Mouse (Mus musculus): ENCODE measurements around the gene Mtus2. TPM values are rescaled to one million over a fixed set of nuclear protein-coding genes. Genes with fewer than 3 reads are reported as not detected.

Gene Mtus2
- polyA plus RNA-seq, 1 experiment from 2014 or later: 8.1 TPM

DNA sequence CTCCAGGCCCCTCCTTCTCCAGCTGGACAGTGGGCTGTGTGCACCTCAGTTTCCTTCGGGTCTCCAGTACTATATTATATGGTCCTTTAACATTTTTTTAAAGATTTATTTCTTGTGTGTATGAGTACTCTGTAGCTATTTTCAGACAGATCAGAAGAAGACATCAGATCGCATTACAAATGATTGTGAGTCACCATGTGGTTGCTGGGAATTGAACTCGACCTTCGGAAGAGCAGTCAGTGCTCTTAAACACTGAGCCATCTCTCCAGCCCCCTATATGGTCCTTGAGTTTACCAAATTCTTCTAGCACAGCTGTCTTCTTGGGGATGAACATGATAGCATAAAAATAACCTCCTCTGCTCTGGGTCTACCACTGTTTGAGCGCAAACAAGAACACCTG is 382.0 kb downstream of the Mtus2 start:
- H3K9ac ChIP-seq (ENCODE audit: low read length): no peak overlapping the region
- no peak overlapping the region for H3K4me3 ChIP-seq (ENCODE audit: low read depth, low read length)
- H3K27ac ChIP-seq (ENCODE audit: low read depth, low read length): no peak overlapping the region
- WGBS: 90% methylated on average over 5 of the region's 5 CpGs
- H3K4me1 ChIP-seq (replicated peaks; ENCODE audit: control insufficient read depth, insufficient read depth, low read length): no peaks in the 10 kb centered on the region
- no peak for DNase-seq (ENCODE audit: low spot score)
- no peaks in the 10 kb centered on the region for H3K9me3 ChIP-seq (ENCODE audit: control insufficient read depth, low read length)
- H3K36me3 ChIP-seq (ENCODE audit: control insufficient read depth, insufficient read depth, low read length): no peaks in the 10 kb centered on the region; the same call in 1 of the 2 replicates
- ATAC-seq (replicated peaks; ENCODE audit: low FRiP score): no peak
- H3K4me2 ChIP-seq (ENCODE audit: low read depth, low read length, severe bottlenecking): no peak overlapping the region
- no peaks in the 10 kb centered on the region for H3K27me3 ChIP-seq (ENCODE audit: control insufficient read depth, insufficient read depth, low read length)

GRCm38 (mm10) chr5:148342061-148342741 is 385.1 kb downstream of the Mtus2 start:
- no peaks in the 10 kb centered on the region for H3K36me3 ChIP-seq (ENCODE audit: control insufficient read depth, insufficient read depth, low read length)
- H3K4me3 ChIP-seq (ENCODE audit: low read depth, low read length): no peak overlapping the region
- H3K27ac ChIP-seq (ENCODE audit: low read depth, low read length): no peak overlapping the region
- H3K9me3 ChIP-seq (ENCODE audit: control insufficient read depth, low read length): no peaks in the 10 kb centered on the region
- no peaks in the 10 kb centered on the region for H3K4me1 ChIP-seq (replicated peaks; ENCODE audit: control insufficient read depth, insufficient read depth, low read length)
- peak; percentile 62 for DNase-seq (ENCODE audit: low spot score)
- no peaks in the 10 kb centered on the region for H3K27me3 ChIP-seq (ENCODE audit: control insufficient read depth, insufficient read depth, low read length)
- WGBS: 43% methylated on average over 26 of the region's 26 CpGs
- H3K9ac ChIP-seq (ENCODE audit: low read length): no peak overlapping the region
- H3K4me2 ChIP-seq (ENCODE audit: low read depth, low read length, severe bottlenecking): 0 out of 2 replicates have a peak overlapping the region, but pooled peaks have one; percentile 0
- peak; percentile 49; the same call in 1 of the 2 replicates for ATAC-seq (replicated peaks; ENCODE audit: low FRiP score)

DNA sequence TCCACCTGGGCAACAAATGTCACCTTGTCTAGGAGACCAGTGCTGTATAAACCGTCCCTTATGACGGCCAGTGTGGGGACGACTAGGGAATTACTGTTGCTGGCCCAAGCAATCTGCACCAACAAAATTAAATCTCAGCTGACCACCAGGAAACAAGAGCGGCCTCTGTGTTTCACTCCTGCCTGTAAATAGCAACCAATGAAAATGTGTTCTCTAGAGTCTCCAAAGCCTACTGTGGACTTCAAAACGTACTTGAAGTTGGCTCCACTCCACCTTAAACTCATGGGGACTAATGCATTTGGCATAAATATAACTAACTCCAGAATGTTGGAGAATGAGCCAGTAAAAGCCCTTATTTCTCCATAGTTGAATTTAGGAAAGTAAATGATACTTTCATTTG is 387.3 kb downstream of the Mtus2 start:
- no peak for ATAC-seq (replicated peaks; ENCODE audit: low FRiP score)
- 87% methylated on average over 5 of the region's 5 CpGs for WGBS
- H3K27me3 ChIP-seq (ENCODE audit: control insufficient read depth, insufficient read depth, low read length): no peaks in the 10 kb centered on the region
- DNase-seq (ENCODE audit: low spot score): no peak
- H3K4me1 ChIP-seq (replicated peaks; ENCODE audit: control insufficient read depth, insufficient read depth, low read length): no peaks in the 10 kb centered on the region
- no peak overlapping the region for H3K27ac ChIP-seq (ENCODE audit: low read depth, low read length)
- H3K4me3 ChIP-seq (ENCODE audit: low read depth, low read length): no peak overlapping the region
- H3K4me2 ChIP-seq (ENCODE audit: low read depth, low read length, severe bottlenecking): no peak overlapping the region
- no peaks in the 10 kb centered on the region for H3K36me3 ChIP-seq (ENCODE audit: control insufficient read depth, insufficient read depth, low read length)
- H3K9ac ChIP-seq (ENCODE audit: low read length): no peak overlapping the region
- no peaks in the 10 kb centered on the region for H3K9me3 ChIP-seq (ENCODE audit: control insufficient read depth, low read length)

- ATAC-seq (replicated peaks; ENCODE audit: low FRiP score) (no peak), DNase-seq (ENCODE audit: low spot score) (no peak)
- Histone ChIP-seq H3K4me1 (replicated peaks; ENCODE audit: control insufficient read depth, insufficient read depth, low read length) (no peaks in the 10 kb centered on the region), H3K4me2 (ENCODE audit: low read depth, low read length, severe bottlenecking) (no peak overlapping the region), H3K9ac (ENCODE audit: low read length) (no peak overlapping the region), H3K27ac (ENCODE audit: low read depth, low read length) (no peak overlapping the region), H3K4me3 (ENCODE audit: low read depth, low read length) (no peak overlapping the region), H3K9me3 (ENCODE audit: control insufficient read depth, low read length) (no peaks in the 10 kb centered on the region), H3K27me3 (ENCODE audit: control insufficient read depth, insufficient read depth, low read length) (no peaks in the 10 kb centered on the region), H3K36me3 (ENCODE audit: control insufficient read depth, insufficient read depth, low read length) (no peaks in the 10 kb centered on the region)
- WGBS: 73% methylated on average over 8 of the region's 8 CpGs
Observed at GRCm38 (mm10) chr5:148346543-148346942, 389.4 kb downstream of the Mtus2 start.

DNA sequence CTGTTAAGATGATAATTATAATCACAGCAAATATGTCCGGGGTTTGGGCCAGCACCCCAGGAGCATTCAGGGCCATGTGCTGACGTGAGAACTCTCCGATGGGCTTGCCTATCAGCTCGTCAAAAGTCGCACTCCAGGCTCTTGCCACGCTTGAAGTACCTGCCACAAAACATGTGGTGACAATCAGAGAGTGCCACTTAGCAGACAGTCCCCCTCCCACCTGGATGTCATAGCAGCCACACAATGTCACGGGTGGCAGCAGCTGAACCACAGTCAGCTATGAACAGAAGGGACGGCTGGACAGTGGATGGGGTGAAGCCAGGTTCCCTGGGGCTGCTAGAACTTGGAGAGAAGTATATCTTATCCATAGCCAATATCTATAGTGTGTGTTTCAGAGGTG is 391.0 kb downstream of the Mtus2 start:
- H3K4me3 ChIP-seq (ENCODE audit: low read depth, low read length): no peak overlapping the region
- H3K9me3 ChIP-seq (ENCODE audit: control insufficient read depth, low read length): no peaks in the 10 kb centered on the region
- H3K4me2 ChIP-seq (ENCODE audit: low read depth, low read length, severe bottlenecking): no peak overlapping the region
- H3K4me1 ChIP-seq (replicated peaks; ENCODE audit: control insufficient read depth, insufficient read depth, low read length): no peaks in the 10 kb centered on the region
- no peaks in the 10 kb centered on the region for H3K27me3 ChIP-seq (ENCODE audit: control insufficient read depth, insufficient read depth, low read length)
- no peak for ATAC-seq (replicated peaks; ENCODE audit: low FRiP score)
- no peak overlapping the region for H3K27ac ChIP-seq (ENCODE audit: low read depth, low read length)
- no peaks in the 10 kb centered on the region for H3K36me3 ChIP-seq (ENCODE audit: control insufficient read depth, insufficient read depth, low read length)
- WGBS: 77% methylated on average over 8 of the region's 8 CpGs
- no peak overlapping the region for H3K9ac ChIP-seq (ENCODE audit: low read length)
- DNase-seq (ENCODE audit: low spot score): no peak

DNA sequence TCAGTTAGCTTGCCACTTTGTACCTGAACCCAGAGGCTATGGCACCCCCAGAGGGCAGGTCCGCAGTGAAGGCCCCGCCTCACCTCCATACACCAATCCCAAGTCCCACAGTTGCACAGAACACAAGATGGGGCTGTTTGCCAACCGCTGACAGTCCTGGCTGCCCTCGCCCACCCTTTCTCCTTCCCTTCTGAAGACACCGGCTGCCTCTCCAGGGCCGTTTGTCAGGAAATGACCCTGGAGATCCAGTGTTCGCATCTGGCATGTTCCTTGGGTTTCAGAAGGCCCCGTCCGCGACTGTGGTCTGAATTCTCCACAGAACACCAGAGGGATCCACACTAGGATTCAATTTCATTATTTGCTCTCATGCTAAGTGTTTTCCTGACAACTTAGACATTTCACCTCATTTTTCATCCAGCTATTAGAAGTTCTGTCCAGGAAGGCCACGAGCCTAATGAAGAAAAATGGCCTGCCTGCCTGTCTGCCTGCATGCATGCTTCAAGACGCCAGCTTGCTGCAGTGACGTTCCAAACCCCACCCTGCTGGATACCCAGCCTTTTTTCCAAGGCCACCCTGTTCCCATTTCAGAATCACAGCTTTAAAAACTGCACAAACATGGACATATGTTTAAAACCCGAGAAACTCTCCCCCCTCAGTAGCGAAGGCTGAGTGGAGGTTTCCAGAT is 392.3 kb downstream of the Mtus2 start:
- Histone ChIP-seq H3K36me3 (ENCODE audit: control insufficient read depth, insufficient read depth, low read length) (no peaks in the 10 kb centered on the region), H3K9me3 (ENCODE audit: control insufficient read depth, low read length) (no peaks in the 10 kb centered on the region), H3K4me1 (replicated peaks; ENCODE audit: control insufficient read depth, insufficient read depth, low read length) (no peaks in the 10 kb centered on the region), H3K9ac (ENCODE audit: low read length) (no peak overlapping the region), H3K27me3 (ENCODE audit: control insufficient read depth, insufficient read depth, low read length) (no peaks in the 10 kb centered on the region), H3K27ac (ENCODE audit: low read depth, low read length) (no peak overlapping the region), H3K4me3 (ENCODE audit: low read depth, low read length) (no peak overlapping the region), H3K4me2 (ENCODE audit: low read depth, low read length, severe bottlenecking) (no peak overlapping the region)
- 85% methylated on average over 15 of the region's 15 CpGs for WGBS
- no peak for DNase-seq (ENCODE audit: low spot score)
- ATAC-seq (replicated peaks; ENCODE audit: low FRiP score): no peak

DNA sequence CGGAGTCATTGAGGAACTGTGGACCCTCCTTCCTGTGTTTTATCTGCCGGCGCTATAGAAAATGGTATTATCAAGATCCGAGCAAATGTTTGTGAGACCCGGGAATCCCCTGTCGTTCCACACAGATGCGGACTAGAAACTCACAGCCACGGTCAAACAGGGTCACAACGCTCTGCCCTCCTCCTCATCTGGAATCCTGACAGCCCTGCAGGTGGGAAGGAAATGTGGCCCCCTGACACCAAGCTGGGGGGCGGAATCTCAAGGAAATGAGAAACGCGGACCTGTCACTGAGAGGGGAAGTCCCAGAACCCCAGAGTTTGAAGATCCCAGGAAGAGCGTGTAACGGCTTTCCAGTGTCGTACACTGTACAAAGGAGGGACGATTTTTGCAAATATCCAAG is 396.3 kb downstream of the Mtus2 start:
- DNase-seq (ENCODE audit: low spot score) (no peak), ATAC-seq (replicated peaks; ENCODE audit: low FRiP score) (no peak)
- H3K27ac ChIP-seq (ENCODE audit: low read depth, low read length): no peak overlapping the region
- no peaks in the 10 kb centered on the region for H3K9me3 ChIP-seq (ENCODE audit: control insufficient read depth, low read length)
- H3K9ac ChIP-seq (ENCODE audit: low read length): no peak overlapping the region
- no peaks in the 10 kb centered on the region for H3K36me3 ChIP-seq (ENCODE audit: control insufficient read depth, insufficient read depth, low read length)
- no peak overlapping the region for H3K4me2 ChIP-seq (ENCODE audit: low read depth, low read length, severe bottlenecking)
- H3K4me1 ChIP-seq (replicated peaks; ENCODE audit: control insufficient read depth, insufficient read depth, low read length): no peaks in the 10 kb centered on the region
- WGBS: 88% methylated on average over 16 of the region's 16 CpGs
- H3K4me3 ChIP-seq (ENCODE audit: low read depth, low read length): no peak overlapping the region
- H3K27me3 ChIP-seq (ENCODE audit: control insufficient read depth, insufficient read depth, low read length): no peaks in the 10 kb centered on the region

DNA sequence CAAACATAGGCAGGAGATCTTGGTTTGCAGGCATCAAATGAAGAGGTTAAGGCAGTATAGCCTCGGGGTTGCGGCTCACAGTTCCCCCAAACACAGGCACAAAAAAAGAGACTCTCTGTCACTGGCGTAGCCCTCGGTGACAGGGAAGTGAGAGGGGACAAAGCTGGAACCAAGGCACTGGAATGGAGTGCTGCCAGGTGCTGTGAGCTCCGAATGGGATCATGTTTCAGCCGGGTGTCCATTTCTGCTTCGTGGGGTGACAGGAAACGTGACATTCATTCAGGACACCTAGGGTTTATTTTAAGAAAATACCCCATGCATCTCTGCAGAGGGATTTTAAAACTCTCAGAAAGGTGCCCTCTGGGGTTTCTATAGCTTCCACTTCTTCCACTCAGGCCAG is 397.4 kb downstream of the Mtus2 start:
- 80% methylated on average over 8 of the region's 8 CpGs for WGBS
- no peak overlapping the region for H3K4me3 ChIP-seq (ENCODE audit: low read depth, low read length)
- H3K9me3 ChIP-seq (ENCODE audit: control insufficient read depth, low read length): no peaks in the 10 kb centered on the region
- H3K27ac ChIP-seq (ENCODE audit: low read depth, low read length): no peak overlapping the region
- H3K36me3 ChIP-seq (ENCODE audit: control insufficient read depth, insufficient read depth, low read length): no peaks in the 10 kb centered on the region
- ATAC-seq (replicated peaks; ENCODE audit: low FRiP score) (no peak), DNase-seq (ENCODE audit: low spot score) (no peak)
- H3K4me2 ChIP-seq (ENCODE audit: low read depth, low read length, severe bottlenecking): no peak overlapping the region
- no peaks in the 10 kb centered on the region for H3K27me3 ChIP-seq (ENCODE audit: control insufficient read depth, insufficient read depth, low read length)
- H3K9ac ChIP-seq (ENCODE audit: low read length): no peak overlapping the region
- H3K4me1 ChIP-seq (replicated peaks; ENCODE audit: control insufficient read depth, insufficient read depth, low read length): no peaks in the 10 kb centered on the region

GRCm38 (mm10) chr5:148355822-148356221 is 398.7 kb downstream of the Mtus2 start:
- DNase-seq (ENCODE audit: low spot score) (no peak), ATAC-seq (replicated peaks; ENCODE audit: low FRiP score) (no peak)
- Histone ChIP-seq H3K27me3 (ENCODE audit: control insufficient read depth, insufficient read depth, low read length) (no peaks in the 10 kb centered on the region), H3K9me3 (ENCODE audit: control insufficient read depth, low read length) (no peaks in the 10 kb centered on the region), H3K4me3 (ENCODE audit: low read depth, low read length) (no peak overlapping the region), H3K9ac (ENCODE audit: low read length) (no peak overlapping the region), H3K4me1 (replicated peaks; ENCODE audit: control insufficient read depth, insufficient read depth, low read length) (no peaks in the 10 kb centered on the region), H3K4me2 (ENCODE audit: low read depth, low read length, severe bottlenecking) (no peak overlapping the region), H3K27ac (ENCODE audit: low read depth, low read length) (no peak overlapping the region), H3K36me3 (ENCODE audit: control insufficient read depth, insufficient read depth, low read length) (no peaks in the 10 kb centered on the region)
- WGBS: 96% methylated on average over 3 of the region's 3 CpGs

Data from forebrain, embryonic 11.5 days (tissue).